Mouse (Mus musculus): ENCODE results near the gene Tmbim7.

The Tmbim7 gene

DNA sequence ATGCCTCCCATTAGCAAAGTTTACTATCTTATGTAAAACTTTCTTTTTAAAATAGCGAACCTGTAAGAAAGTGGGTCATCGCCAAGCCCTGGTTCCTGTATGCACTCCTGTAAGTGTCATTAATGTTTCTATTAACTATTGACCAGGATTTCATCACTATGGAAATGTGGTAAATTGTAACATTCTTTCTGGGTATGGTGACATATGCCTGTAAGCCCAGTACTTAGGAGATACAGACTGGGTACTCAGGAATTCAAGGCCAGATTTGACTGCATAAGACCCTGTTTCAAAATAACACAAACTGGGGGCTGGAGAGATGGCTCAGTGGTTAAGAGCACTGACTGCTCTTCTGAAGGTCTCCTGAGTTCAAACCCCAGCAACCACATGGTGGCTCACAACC is 14.2 kb downstream of the Tmbim7 start:
- DNase-seq (ENCODE audit: low spot score) = no peak

DNA sequence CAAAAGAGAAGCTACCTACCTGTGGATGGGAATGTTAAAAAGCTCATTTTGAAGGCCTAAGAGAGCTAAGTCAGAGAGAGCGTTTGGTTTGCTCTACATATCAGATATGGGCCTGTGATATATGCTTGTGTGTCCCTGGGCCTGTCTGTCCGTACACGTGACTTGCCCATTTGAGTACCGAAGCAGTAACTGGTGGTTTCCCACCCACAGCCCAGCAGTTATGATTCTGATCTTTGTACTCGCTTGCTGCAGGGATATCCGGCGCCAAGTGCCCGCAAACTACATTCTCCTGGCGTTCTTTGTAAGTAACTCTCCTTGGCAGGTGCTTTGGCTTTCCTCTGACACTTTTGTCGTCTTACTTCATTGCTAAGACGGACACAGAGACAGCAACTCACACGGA is 15.6 kb downstream of the Tmbim7 start:
- DNase-seq (ENCODE audit: low spot score) = no peak

DNA sequence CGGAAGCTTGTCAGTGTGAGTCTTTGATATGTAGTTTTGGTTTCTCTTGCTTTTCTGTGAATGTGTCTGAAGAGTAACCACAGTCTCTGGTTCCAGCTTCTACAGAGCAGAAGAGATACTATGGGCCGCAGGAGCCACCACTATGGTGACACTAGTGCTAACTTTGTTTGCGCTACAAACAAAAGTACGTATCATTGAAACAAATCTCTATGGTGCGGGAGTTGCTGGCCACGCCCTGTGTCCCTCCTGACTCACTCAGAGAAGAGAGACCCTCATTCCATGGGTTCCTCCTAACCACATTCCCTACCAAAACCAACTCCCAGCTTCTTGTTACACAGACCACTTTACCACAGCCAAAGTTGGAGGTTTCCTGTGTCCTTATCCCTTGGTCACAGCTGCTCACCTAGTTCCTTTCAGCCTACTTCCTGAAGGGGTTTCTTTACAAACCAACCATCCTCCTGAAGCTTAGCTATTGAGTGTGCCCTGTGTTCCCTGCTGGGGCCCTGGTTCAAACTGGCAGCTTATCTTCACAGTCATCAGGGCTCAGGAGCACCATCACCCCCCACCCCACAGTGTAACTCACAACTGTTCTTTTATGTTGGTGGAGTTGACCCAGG is 19.1 kb downstream of the Tmbim7 start:
- DNase-seq (ENCODE audit: low spot score) = no peak

DNA sequence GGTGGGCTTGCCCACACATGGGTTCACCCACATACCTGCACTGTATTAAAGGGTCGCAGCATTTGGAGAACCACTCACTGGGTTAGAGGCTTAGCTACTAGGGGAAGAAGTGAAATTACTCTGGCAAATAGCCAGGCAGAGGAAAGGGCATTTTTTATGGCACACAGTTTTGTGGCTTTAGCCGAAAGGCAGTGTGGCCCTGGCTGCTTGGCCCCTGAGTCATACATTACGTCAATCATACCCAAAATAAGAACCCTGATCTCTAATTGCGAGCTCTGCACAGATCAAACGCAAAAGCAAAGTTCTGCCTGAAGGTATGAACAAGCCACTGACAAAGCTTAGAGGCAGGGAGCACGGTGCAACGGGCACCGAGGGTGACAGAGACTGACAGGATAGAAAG is 37.3 kb downstream of the Tmbim7 start:
- DNase-seq (ENCODE audit: low spot score) = no peak

DNA sequence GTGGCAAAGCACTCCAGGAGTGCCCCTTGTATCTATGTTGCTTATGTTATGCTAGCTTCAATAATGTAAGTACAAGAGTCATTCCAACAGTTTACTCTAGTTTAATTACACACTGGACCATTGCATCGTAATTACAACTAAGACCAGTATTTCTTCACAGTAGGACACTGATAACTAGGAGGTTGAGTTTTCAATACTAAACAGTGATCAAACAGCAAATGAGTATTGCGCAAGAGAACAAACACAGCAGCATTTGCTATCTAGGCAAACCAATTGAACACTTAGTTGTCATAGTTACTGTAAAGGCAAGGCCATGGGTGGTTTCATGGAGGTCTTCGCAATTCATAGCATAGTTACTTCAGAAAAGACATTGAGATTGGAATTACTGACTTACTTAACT is 40.3 kb downstream of the Tmbim7 start:
- no peak for DNase-seq (ENCODE audit: low spot score)

DNA sequence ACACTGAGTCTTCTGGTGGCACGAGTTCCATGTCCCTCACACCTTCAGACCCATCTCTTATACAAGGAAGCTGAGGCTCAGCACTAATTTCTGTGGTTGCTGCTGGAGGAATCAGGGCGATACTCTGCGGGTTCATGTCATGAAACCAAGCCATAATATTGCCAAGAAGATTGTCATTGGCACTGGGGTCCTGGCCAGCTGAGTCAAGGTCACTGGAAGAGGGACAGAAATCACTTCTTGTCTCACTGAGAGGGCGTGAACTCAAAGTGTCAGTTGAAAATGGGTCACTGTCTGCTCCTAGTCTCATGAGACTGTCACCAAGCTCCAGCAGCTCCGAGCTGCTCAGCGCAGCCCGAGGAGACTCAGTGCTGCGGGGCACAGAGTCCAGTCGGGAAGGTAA is 42.0 kb downstream of the Tmbim7 start:
- DNase-seq (ENCODE audit: low spot score) = no peak

DNA sequence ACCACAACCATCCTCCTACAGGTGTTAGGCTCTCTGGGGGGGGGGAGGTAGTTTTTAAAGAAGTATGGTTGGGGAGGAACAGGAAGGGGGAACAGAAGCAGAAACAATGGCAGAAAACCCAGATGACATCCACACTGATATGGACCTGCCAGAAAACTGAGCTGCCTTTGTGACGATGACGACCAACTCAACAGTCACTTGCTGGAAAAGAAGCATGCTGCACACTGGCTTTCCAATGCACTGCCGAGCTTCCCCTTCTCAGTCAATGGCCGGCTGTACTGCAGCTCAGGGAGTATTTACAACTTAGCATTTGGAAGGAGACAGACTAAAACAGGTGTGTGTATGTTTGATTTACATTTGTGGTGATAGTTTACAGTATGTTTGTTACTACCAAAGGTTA is 44.2 kb downstream of the Tmbim7 start:
- DNase-seq (ENCODE audit: low spot score) = no peak

DNA sequence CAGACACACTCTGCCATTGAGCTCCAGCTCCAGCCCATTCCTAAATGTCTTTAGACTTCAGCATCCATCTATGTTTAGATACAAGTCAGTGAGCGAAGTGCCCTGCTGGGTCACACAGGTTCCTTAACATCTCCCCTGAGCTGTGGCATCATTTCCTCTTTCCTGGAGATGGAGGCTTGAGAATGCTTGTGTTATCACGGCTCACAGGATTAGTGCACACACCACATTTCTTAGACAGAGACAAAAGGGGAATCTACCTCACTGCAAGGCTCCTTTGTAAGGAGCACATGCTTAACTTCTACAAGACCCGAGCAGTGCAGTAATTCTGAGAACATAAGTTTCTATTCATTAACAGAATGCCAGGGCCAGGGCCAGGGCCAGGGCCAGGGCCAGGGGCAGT is 45.0 kb downstream of the Tmbim7 start:
- DNase-seq (ENCODE audit: low spot score) = no peak

DNA sequence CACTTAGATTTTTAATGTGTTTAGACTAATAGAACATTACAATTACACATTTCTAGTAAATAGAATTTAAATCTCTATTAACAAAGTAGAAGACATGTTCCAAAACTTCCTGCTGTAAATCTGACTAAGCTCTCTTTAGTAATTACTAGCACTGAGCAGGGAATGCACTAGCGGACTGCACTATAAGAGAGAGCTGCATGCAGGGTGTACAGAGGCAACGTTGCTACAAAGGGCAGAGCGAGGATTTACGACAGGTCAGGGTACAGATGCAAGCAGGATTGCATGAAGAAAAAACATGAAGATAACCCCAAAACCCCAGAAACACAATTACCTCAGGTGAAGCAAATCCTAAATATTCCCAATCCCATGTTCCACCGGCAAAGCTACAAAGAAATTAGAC is 49.0 kb downstream of the Tmbim7 start:
- no peak for DNase-seq (ENCODE audit: low spot score)

DNA sequence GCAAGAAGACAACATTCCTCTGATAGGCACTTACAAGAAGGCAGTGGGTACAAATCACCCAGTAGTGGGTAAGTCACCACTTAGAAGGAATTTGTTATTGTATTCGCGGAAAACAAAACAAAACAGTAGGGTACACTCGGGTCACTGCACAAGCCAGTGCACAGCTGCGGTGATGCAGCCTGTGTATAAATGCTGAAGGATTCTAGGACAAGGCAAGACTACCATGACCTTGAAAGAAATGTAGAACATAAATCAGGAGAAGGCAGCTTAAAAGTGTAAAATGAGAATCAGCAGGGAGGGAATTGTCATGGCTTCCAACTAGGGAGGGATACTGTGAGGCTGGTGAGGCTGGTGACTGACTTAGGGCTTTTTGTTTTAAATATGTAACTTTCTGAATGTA is 51.2 kb downstream of the Tmbim7 start:
- no peak for DNase-seq (ENCODE audit: low spot score)

DNA sequence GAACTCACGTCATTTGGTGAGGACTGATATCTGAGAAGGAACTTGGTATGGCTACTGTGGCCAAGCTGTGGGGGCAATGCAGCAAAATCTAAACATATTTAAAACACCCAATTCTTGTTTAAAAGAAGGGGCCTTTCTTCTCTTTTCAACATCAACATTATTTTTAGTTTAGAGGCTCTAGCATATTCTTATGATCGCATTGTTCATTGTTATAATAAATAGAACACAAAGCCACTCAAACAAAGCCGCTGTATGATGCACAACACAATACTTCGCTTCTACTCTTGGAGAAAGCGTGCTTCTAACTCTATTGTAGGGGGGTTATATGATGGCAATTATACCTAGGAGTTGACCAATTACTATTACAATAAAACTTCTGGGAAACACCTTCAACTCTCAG is 64.8 kb downstream of the Tmbim7 start:
- no peak for DNase-seq (ENCODE audit: low spot score)

DNA sequence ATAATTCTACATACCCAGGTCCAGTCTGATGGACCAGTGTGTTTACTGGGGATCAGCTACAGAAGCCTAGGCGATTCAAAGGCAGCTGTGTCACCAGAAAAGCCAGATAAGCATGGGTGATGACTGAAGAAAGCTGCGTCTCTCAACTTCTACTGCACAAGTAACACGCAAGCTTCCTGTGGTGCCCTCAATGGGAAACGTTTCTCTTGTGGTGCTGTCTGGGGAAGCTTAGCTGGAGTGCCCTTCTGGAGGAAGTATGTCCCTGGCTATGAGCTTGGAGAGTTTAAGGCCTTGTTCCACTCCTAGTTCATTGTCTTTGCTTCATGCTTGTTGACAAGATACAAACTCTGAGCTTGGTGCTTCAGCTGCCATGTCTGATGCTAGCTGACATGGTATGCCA is 68.4 kb downstream of the Tmbim7 start:
- no peak for DNase-seq (ENCODE audit: low spot score)

DNA sequence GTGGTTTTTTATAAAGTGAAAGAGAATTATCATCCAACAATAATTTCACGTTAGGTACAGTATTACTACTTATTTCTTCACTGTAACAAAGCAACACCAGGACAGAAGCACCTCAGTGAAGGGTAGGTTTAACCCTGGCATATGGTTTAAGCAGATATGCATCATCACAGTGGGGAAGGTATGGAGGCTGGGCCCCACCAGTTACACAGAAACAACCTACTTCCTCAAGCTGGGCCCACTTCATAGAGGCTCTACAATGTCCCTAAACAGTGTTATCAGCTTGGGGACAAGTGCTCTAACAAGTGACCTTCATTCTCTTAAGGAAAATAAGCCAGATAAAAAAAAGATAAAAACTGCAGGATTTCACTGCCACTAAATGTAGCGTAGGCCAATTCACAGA is 71.9 kb downstream of the Tmbim7 start:
- no peak for DNase-seq (ENCODE audit: low spot score)

DNA sequence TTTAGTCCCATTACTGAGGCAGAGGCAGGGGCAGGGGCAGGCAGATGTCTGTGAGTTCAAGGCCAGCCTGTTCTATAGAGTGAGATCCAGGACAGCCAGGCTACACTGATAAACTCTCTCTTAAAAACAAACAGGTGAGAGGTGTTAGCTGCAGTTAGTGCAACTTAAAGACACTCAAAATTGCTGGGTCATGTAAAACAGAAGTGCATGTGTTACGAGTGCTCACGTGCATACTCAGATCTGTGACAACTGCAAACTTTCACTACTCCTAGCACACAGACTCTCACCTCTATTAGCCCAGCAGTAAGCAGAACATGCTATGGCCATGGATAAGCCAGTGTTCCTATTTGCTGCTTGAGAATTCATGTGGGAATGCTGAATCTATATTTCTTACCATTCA is 72.4 kb downstream of the Tmbim7 start:
- DNase-seq (ENCODE audit: low spot score) = no peak

DNA sequence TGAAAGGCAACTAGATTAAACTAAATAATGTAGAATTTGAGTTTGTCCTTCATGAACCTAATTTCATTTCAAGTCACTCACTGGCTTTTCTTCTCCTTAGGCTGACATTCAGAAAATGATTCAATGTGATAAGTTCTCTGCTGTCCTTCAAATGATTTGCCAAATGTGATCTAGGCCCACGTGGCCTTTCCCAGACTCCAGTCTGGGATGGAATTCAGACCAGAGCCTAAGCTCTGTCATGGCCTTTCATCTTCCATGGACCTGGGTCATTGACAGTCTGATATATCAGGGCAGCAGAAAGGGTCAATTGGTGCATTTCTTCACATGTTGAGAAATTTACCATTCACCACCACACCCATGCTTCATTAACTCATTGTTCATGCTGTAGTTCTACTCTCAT is 74.5 kb downstream of the Tmbim7 start:
- DNase-seq (ENCODE audit: low spot score) = no peak

DNA sequence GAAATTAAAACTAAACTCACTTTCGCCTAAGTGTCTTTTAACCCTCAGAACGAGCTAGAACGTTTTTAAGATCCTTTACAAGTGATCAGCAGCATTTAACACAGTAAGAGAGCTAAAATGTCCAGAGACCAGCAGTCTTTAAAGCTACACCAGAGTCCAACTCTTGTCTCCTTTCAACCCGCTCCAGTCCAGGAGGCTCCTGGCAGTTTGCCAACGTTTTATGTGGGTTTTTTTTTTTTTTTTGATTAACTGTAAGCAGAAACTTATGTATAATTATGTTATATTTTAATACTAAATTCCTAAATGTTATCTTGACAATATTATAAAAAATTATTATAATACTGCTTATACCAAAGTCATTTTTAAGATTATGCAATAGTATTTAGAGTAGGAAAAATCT is 77.8 kb downstream of the Tmbim7 start:
- DNase-seq (ENCODE audit: low spot score) = no peak
